Mouse (Mus musculus) C2C12 (cell line): ENCODE measurements around the gene Adh1.

Experiments
- CTCF ChIP-seq: IDR thresholded peaks from one replicate; pipeline ENCODE4 v1.5.1; 2011; ENCODE audit not compliant: control insufficient read depth, insufficient read depth, insufficient read length
- MAX ChIP-seq: IDR thresholded peaks from one replicate; pipeline ENCODE4 v1.6.1; 2011; ENCODE audit warnings: mild to moderate bottlenecking, control low read depth
- MYOG ChIP-seq: IDR thresholded peaks from one replicate; pipeline ENCODE4 v1.6.1; 2011; ENCODE audit not compliant: control insufficient read depth, insufficient read length; ENCODE audit errors: extremely low read depth
- USF1 ChIP-seq: IDR thresholded peaks from one replicate; pipeline ENCODE4 v1.6.1; 2011; ENCODE audit warnings: low read depth, mild to moderate bottlenecking, control low read depth, moderate library complexity

DNA sequence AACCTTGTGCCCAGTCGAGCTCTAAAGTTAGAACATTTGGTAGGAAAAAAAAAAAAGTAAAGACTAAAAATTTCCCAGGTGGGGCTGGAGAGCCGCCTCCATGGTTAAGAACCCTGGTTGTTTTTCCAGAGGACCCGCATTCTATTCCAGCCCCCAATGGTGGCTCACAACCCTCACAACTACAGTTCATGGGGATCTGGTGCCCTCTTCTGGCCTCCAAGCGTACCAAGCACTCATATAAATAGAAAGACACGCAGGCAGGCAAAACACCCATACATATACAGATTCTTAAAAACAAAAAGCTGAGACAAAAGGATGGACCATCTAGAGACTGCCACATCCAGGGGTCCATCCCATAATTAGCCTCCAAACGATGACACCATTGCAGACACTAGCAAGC is 50.2 kb downstream of the Adh1 start:
- no peak for TF ChIP-seq MYOG
- no peak for TF ChIP-seq CTCF
- TF ChIP-seq MAX, result no peak
- TF ChIP-seq USF1, result no peak
